Mouse (Mus musculus): ENCODE data around the gene Manbal.

GRCm38 (mm10) chr2:157400491-157400890, 33.1 kb downstream of the Manbal start:
- TF ChIP-seq CTCF (IDR thresholded peaks at IDR 0.05; ENCODE audit: low read depth) (no peak), EP300 (IDR thresholded peaks at IDR 0.05; ENCODE audit: low read depth) (no peak)

All from liver, embryonic 14.5 days (tissue).